Mouse (Mus musculus) ovary, postnatal 36 days (tissue): ENCODE measurements around the gene Kxd1.

ENCODE experiments used
- DNase-seq: peaks from one replicate; pipeline ENCODE4 v3.0.0; 2022; ENCODE audit warnings: low spot score, mixed read lengths

Gene Kxd1

GRCm38 (mm10) chr8:70493692-70494415, 33.9 kb downstream of the Kxd1 start:
- DNase-seq: no peak

GRCm38 (mm10) chr8:70492664-70493640, 34.8 kb downstream of the Kxd1 start, which contains the start of gene Crlf1:
TSS of gene Crlf1 (plus strand) at chr8:70493158.
- DNase-seq: no peak

DNA sequence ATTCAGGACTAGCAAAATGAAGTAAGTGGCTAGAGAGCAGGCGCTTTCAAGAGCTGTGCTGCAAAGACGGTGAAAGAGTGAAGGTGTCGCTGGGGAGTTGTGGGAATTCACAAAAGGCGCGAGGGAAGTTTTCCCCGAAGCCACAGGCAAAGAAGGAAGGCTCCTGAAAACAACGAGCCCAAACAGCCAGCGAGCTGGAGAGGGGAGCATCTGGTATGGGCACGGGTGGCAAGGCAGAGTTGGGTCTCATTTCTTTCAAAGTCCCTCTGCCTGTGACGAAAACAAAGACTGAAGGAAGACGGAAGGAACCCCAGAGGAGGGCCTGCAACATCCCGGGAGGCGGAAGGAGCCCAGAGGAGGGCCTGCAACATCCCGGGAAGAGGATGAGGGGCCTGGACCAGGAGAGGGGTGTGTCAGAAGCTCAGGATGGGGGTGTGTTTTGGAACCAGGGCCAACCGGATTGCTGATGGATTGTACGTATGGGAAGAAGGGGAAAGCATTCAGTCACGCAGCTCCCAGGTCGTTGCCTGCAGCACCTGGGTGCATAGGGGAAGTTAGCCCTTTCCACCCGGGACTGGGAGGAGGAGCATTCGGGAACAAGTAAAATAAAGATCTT, 36.8 kb downstream of the Kxd1 start:
- no peak for DNase-seq

GRCm38 (mm10) chr8:70490061-70490879, 37.5 kb downstream of the Kxd1 start:
- no peak for DNase-seq

GRCm38 (mm10) chr8:70489576-70489975, 38.2 kb downstream of the Kxd1 start:
- DNase-seq: no peak

DNA sequence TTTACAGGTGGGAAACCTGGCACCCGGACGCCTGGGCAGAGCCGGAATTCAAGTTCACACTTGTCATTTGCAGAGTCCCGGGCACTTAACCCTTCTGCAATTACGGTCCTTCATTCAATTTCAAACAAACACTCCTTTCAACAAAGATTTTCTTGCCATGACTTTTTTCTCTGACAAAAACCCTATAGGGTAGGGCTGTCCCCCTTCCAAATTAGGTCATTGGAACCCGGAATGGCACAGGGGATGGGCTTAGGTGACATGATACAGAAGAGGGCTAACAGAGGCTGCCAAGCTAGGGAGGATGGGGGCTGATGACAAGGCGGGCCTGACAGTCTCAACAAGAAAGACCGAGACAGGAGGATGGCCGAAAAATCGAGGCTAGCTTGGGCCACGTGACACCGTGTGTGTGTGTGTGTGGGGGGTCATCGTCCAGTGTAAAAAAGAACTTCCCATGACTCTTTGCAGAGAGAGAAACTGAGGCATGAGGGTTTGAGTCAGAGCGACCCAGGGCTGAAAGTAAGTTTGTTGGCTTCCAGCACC, 38.8 kb downstream of the Kxd1 start:
- no peak for DNase-seq

DNA sequence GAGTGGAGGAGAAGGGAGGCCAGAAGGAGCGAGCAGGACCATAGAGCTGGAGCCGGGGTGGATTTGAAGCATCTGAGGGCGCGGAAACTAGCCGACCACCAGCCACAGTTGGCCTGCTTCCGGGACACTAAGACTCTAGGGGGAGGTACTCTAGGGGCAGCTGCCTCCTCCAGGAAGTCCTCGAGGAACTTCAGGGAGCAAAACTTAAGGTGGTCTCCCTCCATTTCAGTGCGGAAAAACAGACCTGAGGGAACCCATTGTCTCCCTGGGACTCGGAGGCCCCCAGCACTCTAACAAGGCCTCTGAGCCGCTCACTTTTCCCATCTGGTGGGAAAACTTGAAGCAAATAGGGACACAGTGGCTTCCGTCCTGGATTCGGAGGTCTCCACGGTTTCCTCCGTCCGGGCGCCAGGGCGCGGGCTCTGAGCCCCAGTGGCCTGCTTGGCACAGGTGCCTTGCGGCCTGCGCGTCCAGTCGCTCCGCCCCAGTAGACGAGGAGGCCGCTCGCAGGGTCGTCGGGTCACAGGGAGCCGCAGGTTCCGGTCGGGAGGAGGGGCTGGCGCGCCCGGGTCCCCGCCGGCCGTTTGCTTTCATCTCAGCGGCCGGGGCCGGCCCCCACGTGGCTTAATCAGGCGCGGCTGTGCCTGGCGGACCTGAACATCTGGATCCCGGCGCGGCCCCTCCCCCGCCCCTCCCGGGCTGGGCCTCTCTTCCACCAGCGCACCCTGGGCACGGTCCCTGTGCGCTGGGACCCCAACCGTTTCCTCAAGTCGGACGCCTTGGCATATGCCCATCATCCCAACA, 39.6 kb downstream of the Kxd1 start:
- no peak for DNase-seq

DNA sequence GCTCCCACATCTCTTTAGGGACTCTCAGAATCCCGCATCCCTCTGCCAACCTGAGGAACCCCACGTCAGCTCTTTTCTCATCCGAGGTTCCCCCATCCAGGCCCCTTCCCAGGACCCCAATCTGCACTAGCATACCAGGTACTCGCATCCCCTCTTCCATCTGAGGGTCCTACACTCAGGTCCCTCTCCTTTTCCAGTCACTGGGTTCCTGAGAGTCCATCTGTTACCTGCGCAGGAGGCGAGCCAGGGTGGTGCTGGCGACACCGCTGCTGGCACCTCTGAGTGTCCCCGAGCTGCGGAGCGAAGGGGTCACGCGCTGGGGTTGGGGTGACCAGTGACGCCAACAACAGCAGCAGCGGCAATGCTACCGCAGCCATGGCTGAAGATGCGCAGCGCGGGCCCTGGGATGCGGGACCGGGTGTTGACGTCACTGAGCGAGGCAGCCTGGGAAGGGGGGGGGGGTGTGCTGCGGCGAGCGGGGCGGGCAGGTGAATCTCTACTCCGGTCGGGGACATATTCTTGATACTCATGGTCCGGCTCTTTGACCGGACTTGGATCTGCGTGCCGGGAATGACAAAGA, 40.7 kb downstream of the Kxd1 start, which contains the start of gene Tmem59l:
TSS of gene Tmem59l (minus strand) at position 418 of the 580 bp plus-strand sequence.
- DNase-seq: no peak

DNA sequence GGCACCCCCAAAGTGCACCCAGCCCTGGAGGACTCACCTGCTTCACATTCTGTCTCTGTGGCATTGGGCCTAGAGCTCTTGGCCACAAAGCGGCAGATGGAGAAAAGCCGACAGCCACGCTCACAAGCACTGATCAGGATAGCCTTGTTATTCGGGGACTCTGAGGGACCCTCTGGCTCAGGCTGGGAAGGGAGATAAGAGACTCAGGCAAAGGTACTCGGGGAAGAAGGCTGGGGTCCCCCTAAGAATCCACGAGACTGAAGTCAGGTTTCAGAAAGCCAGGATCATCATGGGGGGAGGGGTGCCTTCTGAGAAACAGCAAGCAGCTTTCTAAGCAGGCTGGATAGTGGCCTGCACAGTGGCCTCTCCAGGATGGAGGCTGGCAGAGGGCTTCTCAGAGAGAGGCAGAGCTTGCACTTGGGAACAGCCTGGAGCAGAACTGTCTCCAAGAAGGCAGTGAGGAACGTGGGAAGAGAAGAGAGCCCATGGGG, 41.5 kb downstream of the Kxd1 start:
- no peak for DNase-seq

DNA sequence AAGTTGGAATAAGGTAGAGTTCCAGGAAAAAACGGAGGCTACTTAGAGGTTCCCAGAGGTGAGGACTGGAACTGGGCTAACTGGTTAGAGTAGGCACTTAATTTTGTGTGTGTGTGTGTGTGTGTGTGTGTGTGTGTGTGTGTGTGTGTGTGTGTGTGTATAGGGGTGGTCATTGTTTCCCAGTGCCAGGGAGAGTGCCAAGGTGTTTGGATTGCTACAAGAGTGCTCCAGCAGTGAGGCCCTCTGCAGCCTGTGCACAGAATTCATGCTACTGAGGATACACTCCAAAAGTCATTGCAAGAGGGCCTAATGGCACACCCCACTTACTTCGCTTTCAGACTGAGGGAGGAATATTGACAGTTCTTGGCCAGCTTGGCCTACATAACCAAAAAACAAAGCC, 44.8 kb downstream of the Kxd1 start:
- DNase-seq: no peak

- no peak for DNase-seq
Measured at GRCm38 (mm10) chr8:70481908-70482307, 45.8 kb downstream of the Kxd1 start.

- DNase-seq: no peak
Measured at GRCm38 (mm10) chr8:70477269-70477982, 50.3 kb downstream of the Kxd1 start.

DNA sequence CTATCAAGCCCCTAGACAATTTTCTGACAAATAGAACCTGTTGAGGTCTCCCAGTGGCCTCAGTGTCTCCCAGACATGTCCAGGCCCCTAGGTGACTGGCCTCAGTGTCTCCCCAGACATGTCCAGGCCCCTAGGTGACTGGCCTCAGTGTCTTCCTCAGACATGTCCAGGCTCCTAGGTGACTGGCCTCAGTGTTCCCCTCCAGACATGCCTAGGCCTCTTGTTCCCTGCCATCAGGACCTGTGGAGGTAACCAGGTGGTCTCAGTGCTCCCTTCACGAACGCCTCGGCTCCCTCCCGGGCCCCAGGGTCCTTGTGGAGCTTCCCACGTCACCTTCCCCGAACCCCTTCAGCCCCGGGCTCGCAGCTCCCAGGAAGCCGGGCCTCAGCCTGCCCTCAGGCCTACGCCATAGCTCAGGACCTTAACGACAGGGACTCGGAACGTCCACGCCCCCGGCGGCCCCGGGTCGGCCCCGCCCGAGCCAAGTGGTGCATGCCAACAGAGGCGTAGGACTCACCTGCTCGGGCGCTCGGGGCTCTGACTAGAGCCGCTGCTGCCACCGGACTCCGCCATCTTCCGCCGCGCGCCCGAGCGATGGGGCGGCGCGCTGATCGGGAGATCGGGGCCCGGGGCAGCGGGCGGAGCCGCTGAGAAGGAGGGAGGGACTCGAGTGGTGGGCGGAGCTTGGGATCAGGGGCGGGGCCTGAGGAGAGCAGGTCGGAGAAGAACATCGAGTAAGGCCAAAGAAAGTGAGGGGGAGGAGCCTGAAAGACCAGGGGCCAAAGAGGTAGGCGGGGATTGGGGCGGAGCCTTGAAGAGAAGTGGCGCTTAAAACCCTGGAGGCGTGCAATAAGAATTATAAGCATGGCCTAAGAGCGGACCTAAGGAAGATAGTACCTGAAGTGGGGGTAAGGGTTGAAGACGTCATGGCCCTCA, 51.2 kb downstream of the Kxd1 start, which contains the start of gene Klhl26:
TSS of gene Klhl26 (minus strand) at position 636 of the 936 bp plus-strand sequence.
- peak; percentile 97 for DNase-seq

DNA sequence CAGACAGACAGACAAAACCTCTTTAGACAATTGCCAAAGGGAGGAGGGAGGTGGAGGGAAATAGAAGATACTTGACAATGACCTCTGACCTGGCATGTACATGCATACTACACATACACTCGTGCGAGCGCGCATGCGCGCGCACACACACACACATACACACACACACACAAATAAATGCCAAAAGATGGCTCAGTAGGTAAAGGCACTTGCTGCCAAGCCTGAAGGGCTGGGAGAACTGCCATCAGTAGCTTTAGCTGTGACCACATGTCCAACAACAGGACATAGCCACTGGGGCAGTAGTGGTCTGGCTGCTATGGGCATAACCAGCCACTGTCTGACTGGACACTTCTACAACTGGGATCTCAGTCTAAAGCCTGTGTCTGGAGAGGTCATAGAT, 55.9 kb downstream of the Kxd1 start:
- no peak for DNase-seq

- DNase-seq: no peak
Measured at GRCm38 (mm10) chr8:70469938-70470337, 57.8 kb downstream of the Kxd1 start.

- DNase-seq: no peak
Measured at GRCm38 (mm10) chr8:70469295-70469916, 58.4 kb downstream of the Kxd1 start.

GRCm38 (mm10) chr8:70468733-70469132, 59.0 kb downstream of the Kxd1 start:
- no peak for DNase-seq
